Mouse (Mus musculus) stomach, embryonic 14.5 days (tissue): Measurements from ENCODE around the gene Alg14. TPM values are rescaled to one million over a fixed set of nuclear protein-coding genes. Genes with fewer than 3 reads are reported as not detected.

Experiments used
- ATAC-seq: fragments of 200-750 bp; cut with Nextera tagmentation; 2 replicates; pipeline ENCODE4 v1.8.0; 2017; ENCODE audit warnings: low read depth, moderate TSS enrichment; ENCODE audit not compliant: insufficient number of reproducible peaks, insufficient read depth, low FRiP score
- H3K27ac ChIP-seq: fragments of 300-500 bp; sonication (generic); 2 replicates; pipeline ENCODE4 v1.5.1; 2014; ENCODE audit warnings: mild to moderate bottlenecking, low read length, moderate library complexity, mixed read lengths
- H3K27me3 ChIP-seq: fragments of 300-500 bp; sonication (generic); 2 replicates; pipeline ENCODE4 v1.6.1; 2014; ENCODE audit warnings: low read length, control low read depth, mixed read lengths; ENCODE audit not compliant: control insufficient read depth, insufficient read depth
- H3K36me3 ChIP-seq: fragments of 300-500 bp; sonication (generic); 2 replicates; pipeline ENCODE4 v1.6.1; 2014; ENCODE audit warnings: mild to moderate bottlenecking, control low read depth, low read length, moderate library complexity, mixed read lengths; ENCODE audit not compliant: control insufficient read depth, insufficient read depth
- H3K4me1 ChIP-seq: fragments of 300-500 bp; sonication (generic); 2 replicates; pipeline ENCODE4 v1.6.1; 2014; ENCODE audit warnings: low read length, control low read depth, mixed read lengths; ENCODE audit not compliant: control insufficient read depth, insufficient read depth
- H3K4me2 ChIP-seq: fragments of 300-500 bp; sonication (generic); replicated peaks from 2 replicates; pipeline ENCODE4 v1.6.1; 2014; ENCODE audit warnings: low read depth, low read length, control low read depth
- H3K4me3 ChIP-seq: fragments of 300-500 bp; sonication (generic); 2 replicates; pipeline ENCODE4 v1.5.1; 2014; ENCODE audit warnings: low read depth, low read length, control low read depth
- H3K9ac ChIP-seq: fragments of 300-500 bp; sonication (generic); replicated peaks from 2 replicates; pipeline ENCODE4 v1.6.1; 2014; ENCODE audit warnings: low read depth, mild to moderate bottlenecking, control low read depth, low read length, moderate library complexity, mixed read lengths
- H3K9me3 ChIP-seq: fragments of 300-500 bp; sonication (generic); 2 replicates; pipeline ENCODE4 v1.6.1; 2016; ENCODE audit warnings: low read depth, low read length, control low read depth; ENCODE audit not compliant: control insufficient read depth
- WGBS: fragments of 180-500 bp; shearing (Covaris S2); extraction: QIAGEN DNeasy Blood & Tissue Kit; methylation state at CpG from one replicate; pipeline ENCODE4 v1.1.7; 2014; 5-methylcytosine and 5-hydroxymethylcytosine counted together
- polyA plus RNA-seq: library from polyadenylated mRNA; unstranded; fragments of >200 nt; fragmentation: Nextera tagmentation; extraction: Ambion mirVana; gene quantifications from 2 replicates; pipeline ENCODE4 v1.2.1, GENCODE M21; 2014

Alg14 gene
- polyA plus RNA-seq, 1 experiment from 2014 or later, result 54.1 TPM

DNA sequence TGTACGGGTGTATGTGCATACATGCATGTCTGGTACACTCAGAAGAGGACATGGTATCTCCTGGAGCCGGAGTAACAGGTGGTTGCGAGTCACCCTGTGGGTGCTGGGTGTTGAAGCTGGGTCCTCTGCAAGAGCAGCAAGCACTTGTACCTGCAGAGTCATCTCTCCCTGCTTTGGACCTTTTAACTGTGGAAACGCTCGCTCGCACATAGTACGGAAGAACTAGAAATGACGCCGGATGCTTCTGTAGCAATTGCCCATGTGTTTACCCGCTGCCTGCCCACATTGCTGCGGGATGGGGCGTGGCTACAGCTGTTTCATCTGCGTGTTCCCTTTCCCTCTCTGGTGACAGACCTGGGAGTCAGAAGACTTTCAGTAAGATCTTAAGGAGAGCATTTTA, 78.7 kb downstream of the Alg14 start:
- no peak overlapping the region for H3K9ac ChIP-seq
- ATAC-seq, result no peak
- no peak overlapping the region for H3K4me2 ChIP-seq
- H3K27me3 ChIP-seq, result no peaks in the 10 kb centered on the region
- no peaks in the 10 kb centered on the region for H3K9me3 ChIP-seq
- no peak overlapping the region for H3K27ac ChIP-seq
- H3K4me3 ChIP-seq, result no peak overlapping the region
- no peaks in the 10 kb centered on the region for H3K36me3 ChIP-seq
- WGBS, result 82% methylated on average over 13 of the region's 13 CpGs
- H3K4me1 ChIP-seq, result no peaks in the 10 kb centered on the region

DNA sequence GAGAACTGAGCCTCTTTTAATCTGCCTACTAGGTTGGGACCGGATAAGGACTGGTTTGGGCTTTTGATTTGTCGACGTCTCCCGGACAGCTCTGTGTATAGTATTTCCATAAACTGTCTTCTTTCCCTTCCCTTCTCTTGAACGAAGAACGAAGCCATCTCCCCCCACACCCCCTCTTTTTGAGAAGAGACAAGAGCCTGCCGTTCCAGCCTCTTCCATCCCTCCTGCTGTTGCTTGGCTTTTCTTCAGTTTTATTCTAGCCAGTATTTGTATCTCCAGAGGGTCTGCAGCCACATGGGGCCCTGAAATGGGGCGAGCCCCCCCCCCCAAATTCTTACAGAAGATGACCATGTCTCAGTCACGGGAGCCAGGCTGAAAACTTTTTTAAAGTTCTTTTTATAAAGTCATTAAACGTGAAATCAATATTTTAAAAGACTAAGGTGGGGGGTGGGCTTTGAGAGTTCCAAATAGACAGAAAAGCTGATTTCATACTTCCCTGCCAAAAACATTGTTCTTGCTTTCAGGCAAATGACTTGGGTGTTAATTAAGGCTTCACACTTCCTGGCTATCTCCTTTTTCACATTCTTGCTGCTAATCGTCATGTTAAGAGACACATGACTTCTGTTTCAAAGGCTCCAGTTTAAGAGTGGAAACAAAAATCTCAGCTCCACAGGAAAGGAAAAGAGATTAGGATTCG, 79.4 kb downstream of the Alg14 start:
- Histone ChIP-seq H3K9me3 (no peaks in the 10 kb centered on the region), H3K27me3 (no peaks in the 10 kb centered on the region), H3K4me2 (no peak overlapping the region), H3K4me1 (no peaks in the 10 kb centered on the region; the same call in 1 of the 2 replicates), H3K9ac (no peak overlapping the region), H3K36me3 (no peaks in the 10 kb centered on the region), H3K4me3 (no peak overlapping the region), H3K27ac (no peak overlapping the region)
- no peak for ATAC-seq
- 60% methylated on average over 12 of the region's 12 CpGs for WGBS

DNA sequence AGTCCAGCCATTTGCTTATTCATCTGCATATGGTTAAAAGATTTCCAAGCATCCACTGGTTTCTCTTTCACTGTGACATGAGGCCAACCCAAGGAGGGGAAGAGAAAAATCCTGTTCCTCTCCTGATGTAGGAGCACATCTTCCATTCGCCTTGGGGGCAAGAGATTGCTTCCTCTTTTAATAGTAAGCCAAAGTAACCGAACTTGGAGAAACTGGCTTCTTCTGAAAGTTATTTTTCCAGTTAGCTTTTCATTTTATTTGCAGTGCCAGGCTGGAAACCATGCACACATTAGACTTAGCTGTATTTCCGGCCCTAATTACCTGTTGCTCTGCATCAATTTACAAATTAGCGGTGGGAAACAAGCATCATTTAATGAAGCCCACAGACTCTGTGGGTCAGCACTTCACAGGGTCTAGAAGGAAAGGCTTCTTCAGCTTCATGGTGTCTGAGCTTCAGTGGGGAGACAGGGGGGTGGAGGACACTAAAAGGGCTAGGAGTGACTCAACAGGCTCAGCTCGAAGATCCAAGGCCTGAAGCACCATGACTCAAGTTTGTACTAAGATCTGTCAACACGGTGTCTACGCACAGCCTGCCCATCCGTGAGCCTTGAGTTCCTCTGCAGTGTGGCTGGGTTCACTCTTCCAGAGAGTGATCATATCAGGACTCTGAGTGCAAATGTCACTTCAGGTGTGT, 80.1 kb downstream of the Alg14 start:
- no peaks in the 10 kb centered on the region for H3K27me3 ChIP-seq
- no peaks in the 10 kb centered on the region for H3K9me3 ChIP-seq
- H3K4me1 ChIP-seq, result no peaks in the 10 kb centered on the region; the same call in 1 of the 2 replicates
- H3K9ac ChIP-seq, result no peak overlapping the region
- no peak overlapping the region for H3K27ac ChIP-seq
- H3K4me3 ChIP-seq, result no peak overlapping the region
- no peak for ATAC-seq
- no peaks in the 10 kb centered on the region for H3K36me3 ChIP-seq
- H3K4me2 ChIP-seq, result no peak overlapping the region
- WGBS, result 77% methylated on average over 8 of the region's 8 CpGs

DNA sequence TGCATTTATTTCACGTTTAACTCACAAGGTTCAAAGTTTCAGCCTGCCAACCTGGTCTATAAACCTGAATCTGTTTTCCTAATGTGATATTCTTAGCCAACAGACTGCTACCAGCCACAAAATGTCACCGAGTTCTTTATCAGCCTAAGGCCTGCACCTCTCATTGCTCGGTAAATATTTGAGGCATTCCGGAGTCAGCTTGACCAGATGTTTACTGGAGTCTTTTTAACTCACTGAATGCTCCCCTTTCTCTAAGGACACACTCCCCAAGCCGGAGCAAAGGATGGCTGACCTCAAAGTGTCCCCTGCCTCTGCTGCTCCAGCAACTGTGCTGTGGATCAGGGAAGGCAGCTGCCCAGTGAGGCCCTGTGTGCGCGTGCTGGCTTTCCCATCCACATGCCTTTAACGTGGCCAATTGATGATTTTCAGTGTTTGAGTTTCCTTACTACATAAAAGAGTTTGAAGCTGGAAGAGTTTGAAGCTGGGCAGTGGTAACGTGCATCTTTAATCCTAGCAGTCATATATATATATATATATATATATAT, 82.4 kb downstream of the Alg14 start:
- Histone ChIP-seq H3K27ac (no peak overlapping the region; the same call in 1 of the 2 replicates), H3K9me3 (no peaks in the 10 kb centered on the region), H3K27me3 (no peaks in the 10 kb centered on the region), H3K4me2 (no peak overlapping the region), H3K36me3 (no peaks in the 10 kb centered on the region), H3K4me1 (peaks cover 3% of the 10 kb centered on the region; the same call in 1 of the 2 replicates), H3K4me3 (no peak overlapping the region), H3K9ac (no peak overlapping the region)
- ATAC-seq, result peak; percentile 44; the same call in 1 of the 2 replicates
- WGBS, result 36% methylated on average over 9 of the region's 9 CpGs

DNA sequence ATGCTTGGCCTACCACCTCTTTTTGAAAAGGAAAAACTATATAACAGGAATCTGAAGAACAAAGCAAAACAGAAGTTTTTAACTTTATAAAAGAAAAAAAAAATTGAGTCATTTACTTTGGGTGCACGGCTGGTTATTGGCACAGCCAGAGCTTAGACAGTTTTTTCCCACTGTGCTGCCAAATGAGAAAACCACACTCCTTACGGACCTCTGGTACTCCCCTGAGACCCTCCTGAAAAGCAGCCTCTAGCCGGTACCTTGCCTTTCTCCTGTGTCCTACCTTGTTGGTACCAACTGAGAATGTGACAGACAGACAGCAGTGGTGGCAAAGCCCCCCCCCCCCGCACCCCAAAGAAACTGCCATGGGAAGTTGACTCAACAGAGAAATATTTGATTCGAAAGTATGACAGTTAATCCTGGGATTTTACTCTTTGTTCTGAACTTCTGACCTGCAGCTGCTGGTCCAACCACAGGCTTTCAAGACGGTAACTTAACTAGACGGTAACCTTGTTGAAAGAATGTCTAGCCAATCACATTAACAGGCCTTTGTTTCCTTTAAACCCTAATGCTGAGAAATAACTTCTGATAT, 84.1 kb downstream of the Alg14 start:
- H3K4me3 ChIP-seq, result no peak overlapping the region
- no peaks in the 10 kb centered on the region for H3K36me3 ChIP-seq
- H3K4me1 ChIP-seq, result peaks cover 4% of the 10 kb centered on the region; the same call in 1 of the 2 replicates
- ATAC-seq, result no peak
- H3K4me2 ChIP-seq, result no peak overlapping the region
- WGBS, result 53% methylated on average over 7 of the region's 7 CpGs
- H3K9ac ChIP-seq, result no peak overlapping the region
- H3K9me3 ChIP-seq, result no peaks in the 10 kb centered on the region
- H3K27ac ChIP-seq, result no peak overlapping the region
- H3K27me3 ChIP-seq, result no peaks in the 10 kb centered on the region

DNA sequence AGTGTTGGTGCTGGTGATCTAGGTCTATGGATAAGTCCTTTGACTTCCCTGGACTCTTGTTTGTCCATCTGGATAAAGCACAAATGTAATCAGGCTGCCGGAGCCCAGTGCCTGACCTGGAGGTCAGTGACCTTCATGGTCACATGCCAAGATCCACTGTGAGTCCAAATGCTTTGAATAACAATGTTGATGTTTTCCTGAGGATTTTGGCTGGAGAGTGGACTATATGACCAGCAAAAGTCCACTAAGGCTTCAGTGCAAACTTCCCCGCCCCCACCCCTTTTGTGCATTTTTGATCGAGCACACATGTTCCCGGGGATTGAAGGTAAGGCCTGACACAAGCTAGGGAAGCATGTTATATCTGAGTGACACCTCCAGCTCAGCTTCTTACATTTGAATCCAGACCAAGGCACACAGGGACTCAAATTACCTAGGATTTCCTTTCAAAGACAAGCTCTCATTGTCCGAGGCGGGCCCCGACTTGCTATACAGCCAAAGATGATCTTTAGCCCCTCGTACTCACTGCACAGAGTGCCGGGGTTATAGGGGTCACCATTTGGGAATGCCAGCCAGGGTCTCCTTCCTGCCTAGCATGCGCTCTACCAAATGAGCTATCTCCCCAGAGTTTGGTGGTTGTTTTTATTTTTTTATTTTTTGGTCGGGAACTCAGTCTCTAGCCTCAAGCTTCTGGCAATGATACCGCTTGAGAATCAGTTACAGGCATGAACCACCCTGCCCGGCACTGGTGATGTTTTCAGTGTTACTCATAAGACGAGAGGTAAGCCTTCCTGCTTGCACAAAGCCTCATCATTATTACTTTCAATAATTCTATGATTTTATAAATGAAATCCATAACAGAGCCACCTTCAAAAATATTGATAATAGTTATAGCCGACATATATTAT, 87.4 kb downstream of the Alg14 start:
- Histone ChIP-seq H3K9ac (no peak overlapping the region), H3K4me3 (no peak overlapping the region), H3K27ac (no peak overlapping the region), H3K27me3 (no peaks in the 10 kb centered on the region), H3K9me3 (no peaks in the 10 kb centered on the region), H3K4me2 (no peak overlapping the region), H3K4me1 (peaks cover 4% of the 10 kb centered on the region; the same call in 1 of the 2 replicates), H3K36me3 (no peaks in the 10 kb centered on the region)
- no peak for ATAC-seq
- 64% methylated on average over 15 of the region's 15 CpGs for WGBS

DNA sequence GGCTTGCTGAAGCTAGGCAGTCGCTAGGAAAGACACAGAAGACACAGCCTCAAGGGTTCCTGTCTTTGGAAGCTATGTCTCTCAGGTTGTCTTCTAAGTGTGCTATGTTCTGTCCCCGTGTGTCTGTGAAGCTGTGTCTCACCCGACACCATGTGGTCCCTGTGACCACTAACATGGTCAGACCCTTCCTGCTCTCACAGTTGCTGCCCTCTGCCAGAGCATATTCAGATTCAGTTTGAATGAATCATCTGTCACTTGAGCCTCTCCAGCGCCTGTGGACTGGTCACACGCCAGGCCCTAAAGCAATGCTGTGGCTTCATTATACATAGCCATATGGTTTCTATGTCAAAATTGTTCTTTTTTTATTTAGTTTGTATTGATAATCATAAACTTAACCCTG, 88.1 kb downstream of the Alg14 start:
- H3K4me3 ChIP-seq, result no peak overlapping the region
- no peak for ATAC-seq
- H3K4me2 ChIP-seq, result no peak overlapping the region
- H3K4me1 ChIP-seq, result peaks cover 4% of the 10 kb centered on the region; the same call in 1 of the 2 replicates
- WGBS, result 86% methylated on average over 5 of the region's 5 CpGs
- H3K27ac ChIP-seq, result no peak overlapping the region
- H3K36me3 ChIP-seq, result no peaks in the 10 kb centered on the region
- no peaks in the 10 kb centered on the region for H3K9me3 ChIP-seq
- H3K27me3 ChIP-seq, result no peaks in the 10 kb centered on the region
- H3K9ac ChIP-seq, result no peak overlapping the region
